Mouse (Mus musculus) lung, postnatal 0 days (tissue): ENCODE results near the gene Hrh2. TPM values are rescaled to one million over a fixed set of nuclear protein-coding genes. Genes with fewer than 3 reads are reported as not detected.
A peak's percentile ranks its signal among the peaks of the same experiment; 100 is the strongest.

Experiments used
- ATAC-seq: fragments of 200-750 bp; cut with Nextera tagmentation; 2 replicates; pipeline ENCODE4 v1.8.0; 2017; ENCODE audit warnings: moderate library complexity
- DNase-seq: peaks from one replicate; pipeline ENCODE4 v3.0.0-alpha.2; 2016; ENCODE audit warnings: low spot score
- H3K27ac ChIP-seq: fragments of 300-500 bp; sonication (generic); 2 replicates; pipeline ENCODE4 v1.5.1; 2014; ENCODE audit warnings: antibody characterized with exemption, mild to moderate bottlenecking, low read length, mixed read lengths
- H3K27me3 ChIP-seq: fragments of 300-500 bp; sonication (generic); replicated peaks from 2 replicates; pipeline ENCODE4 v1.6.1; 2014; ENCODE audit warnings: low read length, mixed read lengths; ENCODE audit not compliant: insufficient read depth
- H3K36me3 ChIP-seq: fragments of 300-500 bp; sonication (generic); 2 replicates; pipeline ENCODE4 v1.6.1; 2014; ENCODE audit warnings: low read length, mixed read lengths; ENCODE audit not compliant: insufficient read depth
- H3K4me1 ChIP-seq: fragments of 300-500 bp; sonication (generic); 2 replicates; pipeline ENCODE4 v1.6.1; 2014; ENCODE audit warnings: antibody characterized with exemption, low read depth, low read length, mixed read lengths; ENCODE audit not compliant: insufficient read depth
- H3K4me2 ChIP-seq: fragments of 300-500 bp; sonication (generic); replicated peaks from 2 replicates; pipeline ENCODE4 v1.6.1; 2014; ENCODE audit warnings: low read depth, mild to moderate bottlenecking, low read length, moderate library complexity, mixed read lengths
- H3K4me3 ChIP-seq: fragments of 300-500 bp; sonication (generic); 2 replicates; pipeline ENCODE4 v1.5.1; 2014; ENCODE audit warnings: low read depth, low read length
- H3K9ac ChIP-seq: fragments of 300-500 bp; sonication (generic); replicated peaks from 2 replicates; pipeline ENCODE4 v1.6.1; 2014; ENCODE audit warnings: low read depth, mild to moderate bottlenecking
- H3K9me3 ChIP-seq: fragments of 300-500 bp; sonication (generic); 2 replicates; pipeline ENCODE4 v1.6.1; 2016; ENCODE audit warnings: low read length, mixed read lengths
- CTCF ChIP-seq: IDR thresholded peaks from 2 replicates; pipeline ENCODE4 v1.5.1; 2016; ENCODE audit warnings: antibody characterized with exemption, mild to moderate bottlenecking
- EP300 ChIP-seq: IDR thresholded peaks from 2 replicates; pipeline ENCODE4 v1.6.1; 2016; ENCODE audit warnings: antibody characterized with exemption, mild to moderate bottlenecking, control low read depth
- WGBS: fragments of 180-500 bp; shearing (Covaris S2); extraction: QIAGEN DNeasy Blood & Tissue Kit; methylation state at CpG from one replicate; pipeline ENCODE4 v1.1.7; 2014; 5-methylcytosine and 5-hydroxymethylcytosine counted together
- polyA plus RNA-seq: library from polyadenylated mRNA; unstranded; fragments of >200 nt; fragmentation: Nextera tagmentation; extraction: Ambion mirVana; gene quantifications from 2 replicates; pipeline ENCODE4 v1.2.1, GENCODE M21; 2015

Gene Hrh2
- polyA plus RNA-seq, 1 experiment from 2014 or later, result 0.12 TPM

DNA sequence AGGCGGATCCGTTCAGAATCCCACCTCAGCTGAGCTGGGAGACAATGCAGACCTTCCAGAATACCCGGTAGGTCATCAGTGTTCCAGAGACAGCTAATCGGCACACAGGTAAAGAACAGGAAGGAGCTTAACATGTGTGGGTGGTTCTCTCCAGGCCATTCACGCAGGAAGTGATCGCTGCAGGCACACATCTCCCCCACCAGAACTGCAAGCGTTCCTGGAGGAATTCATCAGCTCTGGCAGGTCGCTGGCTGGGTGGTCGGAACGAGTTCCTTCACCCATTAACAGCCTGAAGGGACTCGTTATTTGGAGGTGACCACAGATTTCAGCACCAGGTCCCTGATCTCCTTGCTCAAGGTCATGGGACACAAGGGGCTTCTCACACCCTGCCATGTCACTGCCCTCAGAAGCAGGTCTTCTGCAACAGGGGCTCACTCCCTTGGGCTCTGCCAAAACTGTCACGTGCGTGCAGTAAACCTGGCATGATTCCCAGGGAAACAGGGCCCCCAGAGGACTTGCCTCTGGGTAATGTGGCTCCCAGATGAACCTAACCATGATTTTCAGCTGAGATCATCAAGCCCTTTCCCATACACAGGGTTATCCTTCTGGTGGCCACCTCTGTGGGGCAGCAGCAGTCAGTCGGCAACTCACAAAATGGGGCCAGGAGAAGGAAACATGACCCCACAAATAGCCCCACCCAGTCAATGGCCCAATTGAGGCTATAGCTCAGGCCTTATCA, 46.8 kb downstream of the Hrh2 start:
- Histone ChIP-seq H3K36me3 (no peaks in the 10 kb centered on the region), H3K4me3 (no peak overlapping the region), H3K4me1 (peaks cover 4% of the 10 kb centered on the region; the same call in 1 of the 2 replicates), H3K9me3 (no peaks in the 10 kb centered on the region), H3K27ac (no peak overlapping the region), H3K4me2 (no peak overlapping the region), H3K9ac (no peak overlapping the region), H3K27me3 (no peaks in the 10 kb centered on the region)
- TF ChIP-seq CTCF, result no peak
- DNase-seq, result peak; percentile 31
- WGBS, result 31% methylated on average over 14 of the region's 14 CpGs
- peak; percentile 14; the same call in 1 of the 2 replicates for ATAC-seq

DNA sequence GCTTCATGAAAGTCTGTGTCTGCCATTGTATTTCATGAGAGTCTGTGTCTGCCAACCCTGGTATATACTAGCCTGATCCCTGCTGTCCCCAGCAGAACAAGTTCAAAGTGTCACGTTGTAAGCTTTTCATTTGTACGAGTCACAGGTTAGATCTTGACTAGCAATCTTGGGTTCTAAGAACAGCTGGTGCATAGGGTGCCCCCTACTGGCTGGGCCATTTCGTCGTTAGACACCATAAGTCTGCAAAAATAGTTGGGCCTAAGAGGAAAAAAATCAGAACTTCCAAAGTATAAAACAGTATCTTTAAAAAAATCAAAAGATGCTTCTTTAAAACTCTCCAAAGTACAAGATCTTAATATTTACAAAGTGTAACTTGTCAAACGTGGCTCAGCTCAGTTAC, 50.5 kb downstream of the Hrh2 start:
- DNase-seq, result peak; percentile 48
- WGBS, result 45% methylated on average over 5 of the region's 5 CpGs

DNA sequence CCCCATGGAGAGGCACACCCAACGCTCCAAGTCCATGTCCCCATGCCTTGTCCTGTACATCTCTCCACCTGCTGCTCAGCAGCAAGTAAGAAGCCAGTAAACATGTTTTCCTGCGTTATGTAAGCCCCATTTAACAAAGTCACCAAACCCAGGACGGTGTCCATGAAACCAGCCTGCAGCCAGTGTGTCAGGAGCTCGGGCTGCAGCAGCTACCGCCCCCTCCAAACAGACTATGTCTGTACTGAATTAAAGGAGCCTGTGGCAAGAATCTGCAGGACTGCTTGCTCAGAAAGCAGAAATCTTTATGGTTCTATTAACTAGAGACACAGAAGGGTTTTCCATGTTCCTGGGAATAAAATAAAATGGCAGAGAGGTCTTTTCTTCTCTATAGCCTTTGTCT, 53.3 kb downstream of the Hrh2 start:
- H3K9ac ChIP-seq, result no peak overlapping the region
- 62% methylated on average over 5 of the region's 5 CpGs for WGBS
- no peak for ATAC-seq
- H3K27me3 ChIP-seq, result no peaks in the 10 kb centered on the region
- DNase-seq, result no peak
- H3K4me2 ChIP-seq, result no peak overlapping the region
- no peaks in the 10 kb centered on the region for H3K36me3 ChIP-seq
- TF ChIP-seq EP300 (no peak), CTCF (no peak)
- no peak overlapping the region for H3K4me3 ChIP-seq
- H3K4me1 ChIP-seq, result no peaks in the 10 kb centered on the region
- no peaks in the 10 kb centered on the region for H3K9me3 ChIP-seq
- no peak overlapping the region for H3K27ac ChIP-seq

More for the DNA sequence above, 50.5 kb downstream of the Hrh2 start:
- Histone ChIP-seq H3K4me2 (no peak overlapping the region), H3K27me3 (no peaks in the 10 kb centered on the region), H3K4me1 (peaks cover 4% of the 10 kb centered on the region; the same call in 1 of the 2 replicates), H3K27ac (no peak overlapping the region), H3K4me3 (no peak overlapping the region), H3K36me3 (no peaks in the 10 kb centered on the region), H3K9me3 (no peaks in the 10 kb centered on the region), H3K9ac (no peak overlapping the region)
- ATAC-seq, result no peak
- TF ChIP-seq CTCF (peak; percentile 68), EP300 (no peak)

DNA sequence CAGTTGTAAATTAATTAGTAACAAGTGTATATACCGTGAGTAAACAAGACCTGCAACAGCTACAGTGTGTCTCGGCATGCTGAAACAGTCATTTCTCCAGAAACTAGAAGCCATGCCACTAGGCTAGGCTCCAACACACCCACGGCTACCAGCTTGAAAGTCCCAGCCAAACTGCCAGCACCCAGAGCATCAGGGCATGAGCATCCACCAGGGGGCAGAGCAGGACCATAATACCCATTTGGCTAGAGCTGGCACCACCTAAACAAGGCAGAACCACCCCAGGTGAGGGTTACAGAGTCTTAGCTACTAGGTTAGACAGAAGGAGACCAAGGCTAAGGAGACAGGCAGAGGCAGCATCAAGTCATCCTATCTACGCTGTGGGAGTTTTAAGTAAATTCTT, 55.6 kb downstream of the Hrh2 start:
- H3K27ac ChIP-seq, result no peak overlapping the region
- H3K4me1 ChIP-seq, result no peaks in the 10 kb centered on the region
- TF ChIP-seq CTCF (peak; percentile 99), EP300 (no peak)
- H3K9ac ChIP-seq, result no peak overlapping the region
- no peak overlapping the region for H3K4me2 ChIP-seq
- WGBS, result 10% methylated on average over 4 of the region's 4 CpGs
- no peaks in the 10 kb centered on the region for H3K36me3 ChIP-seq
- ATAC-seq (peak; percentile 63), DNase-seq (peak; percentile 82)
- no peaks in the 10 kb centered on the region for H3K9me3 ChIP-seq
- no peaks in the 10 kb centered on the region for H3K27me3 ChIP-seq
- no peak overlapping the region for H3K4me3 ChIP-seq

DNA sequence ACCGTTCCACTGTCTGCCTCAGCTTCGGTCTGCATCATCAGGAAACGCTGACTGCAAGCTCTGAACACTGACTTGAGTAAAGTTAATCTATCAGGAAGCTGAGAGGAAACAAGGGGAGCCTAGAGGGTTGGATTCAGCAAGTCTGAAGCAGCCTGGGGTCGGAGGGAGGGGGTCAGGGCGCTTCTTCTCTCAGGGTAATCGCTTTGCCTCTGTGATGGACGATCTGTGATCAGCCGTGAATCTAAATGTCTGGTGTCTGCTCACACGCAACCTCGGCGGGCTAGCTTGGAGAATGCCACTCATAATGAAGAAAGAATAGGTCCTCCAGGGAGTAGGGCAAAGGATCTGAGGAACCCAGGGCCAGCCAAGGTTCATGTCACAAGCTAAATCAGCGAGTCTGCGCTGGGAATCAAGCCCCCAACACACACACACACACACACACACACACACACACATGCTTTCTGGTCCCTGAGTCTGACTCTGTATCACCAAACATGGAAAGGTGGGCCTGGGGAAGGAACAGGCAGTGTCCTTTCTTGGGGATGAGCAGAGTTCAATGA, 56.6 kb downstream of the Hrh2 start:
- H3K27ac ChIP-seq, result peak overlapping the region; percentile 14; the same call in 1 of the 2 replicates

DNA sequence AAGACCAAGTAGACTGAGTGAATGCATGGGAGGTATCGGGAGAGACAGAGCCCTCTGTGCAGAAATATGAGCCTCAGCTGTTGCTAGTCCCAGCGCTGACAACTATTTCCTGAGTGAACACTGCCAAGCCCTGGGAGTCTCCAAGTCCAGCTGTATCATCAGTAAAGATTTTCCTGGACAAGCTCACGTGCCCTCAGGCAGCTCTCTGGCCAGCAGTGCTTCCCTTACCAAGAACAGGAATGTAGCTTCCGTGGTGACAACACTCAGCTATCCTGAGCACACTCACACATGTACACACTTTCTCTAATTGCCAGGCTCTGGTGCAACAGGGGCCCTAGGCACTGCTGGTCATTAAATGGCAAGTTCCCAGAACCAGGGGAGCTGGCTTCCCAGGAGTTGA, 57.1 kb downstream of the Hrh2 start:
- Histone ChIP-seq H3K27me3 (no peaks in the 10 kb centered on the region), H3K9ac (no peak overlapping the region), H3K4me3 (no peak overlapping the region), H3K36me3 (no peaks in the 10 kb centered on the region), H3K4me1 (no peaks in the 10 kb centered on the region), H3K27ac (peak overlapping the region; percentile 14; the same call in 1 of the 2 replicates), H3K9me3 (no peaks in the 10 kb centered on the region), H3K4me2 (no peak overlapping the region)
- 23% methylated on average over 4 of the region's 4 CpGs for WGBS
- peak; percentile 89 for ATAC-seq
- peak; percentile 86 for DNase-seq
- TF ChIP-seq CTCF, result no peak
- TF ChIP-seq EP300, result no peak

More for the DNA sequence above, 56.6 kb downstream of the Hrh2 start:
- TF ChIP-seq EP300, result no peak
- TF ChIP-seq CTCF, result no peak
- no peaks in the 10 kb centered on the region for H3K27me3 ChIP-seq
- H3K4me1 ChIP-seq, result no peaks in the 10 kb centered on the region
- no peaks in the 10 kb centered on the region for H3K36me3 ChIP-seq
- no peak overlapping the region for H3K4me2 ChIP-seq
- no peaks in the 10 kb centered on the region for H3K9me3 ChIP-seq
- H3K9ac ChIP-seq, result no peak overlapping the region
- ATAC-seq (peak; percentile 25), DNase-seq (no peak)
- 30% methylated on average over 13 of the region's 13 CpGs for WGBS
- H3K4me3 ChIP-seq, result no peak overlapping the region
